Mouse (Mus musculus) T-cell, adult 66 days (primary cell): ENCODE measurements around the gene Alas2. TPM values are rescaled to one million over a fixed set of nuclear protein-coding genes. Genes with fewer than 3 reads are reported as not detected.

Experiments used
- total RNA-seq, 2 experiments: library from RNA; stranded (reverse); gene quantifications; 3 replicates in 1 of 2; 4 replicates in 1 of 2; pipeline ENCODE4 v1.2.4; 2023

Gene Alas2
- under 1 TPM in 1 of 2 experiments, not detected in 1; 0.99 TPM for total RNA-seq

DNA sequence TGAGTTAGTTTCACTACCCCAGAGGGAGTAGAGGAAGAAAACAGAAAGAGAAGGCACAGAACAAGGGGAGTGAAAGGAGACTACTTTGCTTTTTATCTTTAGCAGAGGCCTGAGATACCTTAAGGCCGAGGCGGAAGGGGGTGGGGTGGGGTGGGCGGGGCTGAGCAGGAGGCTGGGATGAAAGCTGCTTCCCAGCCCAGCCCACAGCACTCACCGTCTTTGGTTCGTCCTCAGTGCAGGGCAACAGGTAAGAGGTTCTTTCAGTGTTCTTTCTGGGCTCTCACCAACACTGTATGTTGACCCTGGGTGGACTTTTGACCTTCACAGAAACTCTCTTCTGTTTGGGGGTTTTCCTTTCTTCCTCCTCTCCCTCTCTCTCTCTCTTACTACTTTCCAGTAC, at the start of gene Alas2:
Gene Alas2, plus strand, starts transcription at position 137 of the 400 bp plus-strand sequence.

DNA sequence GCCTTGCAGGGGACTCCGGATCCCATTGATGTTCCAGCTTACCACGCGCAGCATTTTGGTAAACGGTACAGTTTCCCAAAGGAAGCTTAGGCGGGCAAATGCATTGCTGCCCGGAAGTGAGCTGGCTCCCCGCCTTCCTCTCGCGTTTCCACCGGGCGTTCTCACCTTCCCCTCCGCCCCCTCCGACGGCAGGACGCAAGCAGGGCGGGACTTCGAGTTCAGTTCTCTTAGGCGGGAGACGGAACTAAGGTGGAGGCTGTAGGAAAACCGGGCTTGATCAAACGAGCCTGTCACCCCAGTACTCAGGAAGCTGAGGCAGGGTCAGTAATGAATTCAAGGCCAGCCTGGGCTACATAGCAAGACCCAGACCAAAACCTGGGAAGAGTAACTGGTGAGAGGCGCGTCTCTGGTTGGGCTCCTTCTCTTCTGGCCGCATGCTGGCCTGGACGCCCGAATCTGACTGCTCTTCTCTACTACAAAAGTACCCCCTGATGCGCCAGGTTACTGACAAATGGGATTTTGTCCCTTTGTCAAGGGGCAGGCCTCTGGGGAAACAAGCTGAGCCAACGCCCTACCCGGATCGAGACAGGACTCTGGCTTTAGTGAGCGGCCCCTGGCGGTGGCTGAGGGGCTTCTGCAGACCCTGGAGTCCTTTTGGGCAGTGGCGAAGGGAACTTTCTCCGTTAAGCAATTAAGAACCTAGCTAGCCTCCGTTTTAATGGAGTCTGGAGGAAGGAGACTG, 41.0 kb downstream of the Alas2 start, which contains the start of gene Pfkfb1:
Gene Pfkfb1, plus strand, starts transcription at position 207 of the 742 bp plus-strand sequence.

DNA sequence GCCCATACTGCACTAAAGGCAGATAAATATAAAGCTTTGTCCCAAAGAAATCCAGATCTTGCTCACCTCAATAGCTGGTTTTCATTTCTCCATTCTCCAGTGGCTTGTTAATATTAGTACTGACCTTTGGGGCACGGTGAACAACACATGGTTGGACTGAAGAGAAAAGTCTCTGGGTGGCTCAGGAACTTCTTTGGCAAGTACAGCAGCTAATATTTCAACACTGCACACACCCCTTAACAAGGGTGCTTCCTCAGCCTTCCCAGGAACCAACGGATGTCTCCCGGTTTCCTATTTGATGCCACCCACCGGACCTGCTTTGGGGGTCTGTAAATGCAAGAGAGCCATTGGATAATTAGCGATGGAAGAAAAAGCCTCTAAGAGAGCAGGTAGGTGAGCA, 42.5 kb downstream of the Alas2 start, which contains the start of gene Apex2:
Gene Apex2, minus strand, starts transcription at position 173 of the 400 bp plus-strand sequence.

Other genes with a start within 250 kb of the Alas2 start
- gene Tmem29, start 88.2 kb upstream of the Alas2 start, total RNA-seq = 10 to 100 TPM; 10.1 to 12.0 TPM
- 1 to 10 TPM; 4.3 to 6.0 TPM for gene Pfkfb1, start 40.9 kb downstream of the Alas2 start, total RNA-seq
- 10 to 100 TPM; 18.0 to 22.9 TPM for gene Apex2, start 42.5 kb downstream of the Alas2 start, total RNA-seq
- gene Tro, start 110.2 kb downstream of the Alas2 start, total RNA-seq = not detected